Mouse (Mus musculus) cerebellum, postnatal 36 days (tissue): ENCODE measurements at regions not wholly inside any gene's neighbourhood (a gene's known extent, or its start where the extent isn't known, plus 50 kb on each side); places are given as distances from the start of the nearest gene placed in this dataset.

ENCODE experiments used
- DNase-seq, 2 experiments: peaks; one replicate each; pipeline ENCODE4 v3.0.0; 2021 to 2022; ENCODE audit warnings: mixed read lengths in 2 of 2

- DNase-seq: no peak
These were observed 52.7 kb upstream of the Atp2b1 start for GRCm38 (mm10) chr10:98861521-98861920.

- DNase-seq: no peak
These were observed 51.5 kb upstream of the Atp2b1 start for GRCm38 (mm10) chr10:98862712-98863111.

- no peak for DNase-seq
These were observed 49.8 kb upstream of the Atp2b1 start for GRCm38 (mm10) chr10:98864384-98864783.
